Mouse (Mus musculus) heart, embryonic 14.5 days (tissue): Measurements from ENCODE around the gene Clcnka. TPM values are rescaled to one million over a fixed set of nuclear protein-coding genes. Genes with fewer than 3 reads are reported as not detected.

ENCODE experiments used
- ATAC-seq: fragments of 200-750 bp; cut with Nextera tagmentation; 2 replicates; pipeline ENCODE4 v1.8.0; 2017; ENCODE audit warnings: low read depth, moderate TSS enrichment; ENCODE audit not compliant: insufficient number of reproducible peaks, insufficient read depth, low FRiP score
- H3K27ac ChIP-seq, 2 experiments: fragments of 200-500 bp in 1 of 2; fragments of 300-500 bp in 1 of 2; sonication (generic) in 1 of 2; replicated peaks in 1 of 2; 2 replicates each; pipeline ENCODE4 v1.5.1; 2012 to 2014; ENCODE audit warnings: low read depth in 2 of 2, low read length in 2 of 2, control low read depth in 1 of 2, mild to moderate bottlenecking in 1 of 2, mixed read lengths in 1 of 2; ENCODE audit not compliant: control insufficient read depth in 1 of 2, insufficient read depth in 1 of 2
- H3K27me3 ChIP-seq: fragments of 300-500 bp; sonication (generic); 2 replicates; pipeline ENCODE4 v1.6.1; 2014; ENCODE audit warnings: mild to moderate bottlenecking, low read length, control low read depth; ENCODE audit not compliant: control insufficient read depth, insufficient read depth
- H3K36me3 ChIP-seq: fragments of 300-500 bp; sonication (generic); 2 replicates; pipeline ENCODE4 v1.6.1; 2014; ENCODE audit warnings: mild to moderate bottlenecking, control low read depth, low read length, mixed read lengths; ENCODE audit not compliant: control insufficient read depth, insufficient read depth
- H3K4me1 ChIP-seq, 2 experiments: fragments of 200-500 bp in 1 of 2; fragments of 300-500 bp in 1 of 2; sonication (generic) in 1 of 2; 2 replicates each; pipeline ENCODE4 v1.6.1; 2012 to 2014; ENCODE audit warnings: low read length in 2 of 2, control low read depth in 1 of 2, mixed read lengths in 1 of 2; ENCODE audit not compliant: control insufficient read depth in 2 of 2, insufficient read depth in 2 of 2
- H3K4me2 ChIP-seq: fragments of 300-500 bp; sonication (generic); 2 replicates; pipeline ENCODE4 v1.6.1; 2014; ENCODE audit warnings: mild to moderate bottlenecking, low read length
- H3K4me3 ChIP-seq, 2 experiments: fragments of 200-500 bp in 1 of 2; fragments of 300-500 bp in 1 of 2; sonication (generic) in 1 of 2; 2 replicates each; pipeline ENCODE4 v1.5.1; 2012 to 2014; ENCODE audit warnings: low read length in 2 of 2, mild to moderate bottlenecking in 2 of 2, control low read depth in 1 of 2, low read depth in 1 of 2, moderate library complexity in 1 of 2; ENCODE audit not compliant: control insufficient read depth in 1 of 2, insufficient read depth in 1 of 2
- H3K9ac ChIP-seq: fragments of 300-500 bp; sonication (generic); 2 replicates; pipeline ENCODE4 v1.6.1; 2014; ENCODE audit warnings: mild to moderate bottlenecking, low read length
- H3K9me3 ChIP-seq: fragments of 300-500 bp; sonication (generic); 2 replicates; pipeline ENCODE4 v1.6.1; 2016; ENCODE audit warnings: low read length, control low read depth; ENCODE audit not compliant: control insufficient read depth
- WGBS: fragments of 180-500 bp; shearing (Covaris S2); extraction: QIAGEN DNeasy Blood & Tissue Kit; methylation state at CpG from one replicate; pipeline ENCODE4 v1.1.7; 2014; 5-methylcytosine and 5-hydroxymethylcytosine counted together
- polyA plus RNA-seq: library from polyadenylated mRNA; unstranded; fragments of >200 nt; fragmentation: Nextera tagmentation; extraction: Ambion mirVana; gene quantifications from 2 replicates; pipeline ENCODE4 v1.2.1, GENCODE M21; 2014

Clcnka gene
- not detected in 2 replicates for polyA plus RNA-seq

DNA sequence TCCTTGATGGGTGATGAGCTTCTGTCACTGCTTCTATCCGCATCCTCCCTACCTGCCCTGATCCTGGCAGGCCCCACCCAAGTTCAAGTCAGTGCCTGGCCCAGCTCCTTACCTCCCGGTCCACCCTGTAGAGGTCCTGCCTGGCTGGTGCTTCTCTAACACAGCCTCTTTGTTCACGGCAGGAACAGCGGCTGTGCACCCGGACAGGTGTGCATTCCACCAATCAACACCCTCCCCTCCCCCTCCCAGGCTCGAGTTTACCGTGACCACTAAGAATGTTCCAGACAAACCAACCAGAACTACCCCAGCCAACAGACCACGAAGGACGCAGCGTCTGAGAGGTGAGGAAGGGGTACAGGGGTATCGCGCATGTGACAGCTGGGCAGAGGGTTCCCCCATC, at the start of gene Clcnka:
TSS of gene Clcnka (minus strand) at position 180 of the 400 bp plus-strand sequence.
- Histone ChIP-seq H3K9me3 (no peaks in the 10 kb centered on the region), H3K4me1 (peaks cover 0 to 3% of the 10 kb centered on the region in 2 experiments; a peak in 1 of 4 replicates), H3K4me2 (no peak within 1 kb of the TSS), H3K4me3 (no peak within 1 kb of the TSS), H3K9ac (no peak within 1 kb of the TSS; the same call in 1 of the 2 replicates), H3K36me3 (no peaks in the 10 kb centered on the region), H3K27ac (no peak within 1 kb of the TSS), H3K27me3 (no peaks in the 10 kb centered on the region; the same call in 1 of the 2 replicates)
- ATAC-seq, result peak; percentile 26; the same call in 1 of the 2 replicates
- WGBS, result 49% methylated on average over 12 of the region's 12 CpGs

DNA sequence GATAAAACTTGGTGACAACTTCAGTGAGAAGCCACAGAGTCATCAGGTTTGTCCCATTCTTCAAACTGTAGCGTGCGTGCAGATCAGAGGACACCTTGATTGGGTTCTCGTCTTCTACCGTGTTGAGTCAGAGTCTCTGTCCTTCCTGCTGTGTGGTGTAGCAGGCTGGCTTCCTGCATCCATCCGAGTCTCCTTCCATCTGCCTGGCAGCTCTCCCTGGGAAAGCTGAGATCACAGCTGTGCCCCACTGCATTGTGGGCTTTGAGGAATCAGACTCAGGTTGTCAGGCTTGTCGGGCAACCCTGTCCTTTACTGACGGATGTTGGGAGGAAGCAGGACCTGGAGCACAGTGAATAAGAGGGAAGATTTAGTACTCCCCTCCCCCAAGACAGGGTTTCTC, 47.7 kb upstream of the Clcnka start:
- H3K27me3 ChIP-seq, result no peaks in the 10 kb centered on the region
- H3K4me2 ChIP-seq, result no peak overlapping the region
- no peak for ATAC-seq
- no peak overlapping the region for H3K4me3 ChIP-seq
- WGBS, result 60% methylated on average over 7 of the region's 7 CpGs
- peaks cover 7 to 21% of the 10 kb centered on the region in 2 experiments for H3K4me1 ChIP-seq
- peaks cover 31% of the 10 kb centered on the region for H3K36me3 ChIP-seq
- no peak overlapping the region for H3K27ac ChIP-seq
- H3K9me3 ChIP-seq, result no peaks in the 10 kb centered on the region
- no peak overlapping the region for H3K9ac ChIP-seq

DNA sequence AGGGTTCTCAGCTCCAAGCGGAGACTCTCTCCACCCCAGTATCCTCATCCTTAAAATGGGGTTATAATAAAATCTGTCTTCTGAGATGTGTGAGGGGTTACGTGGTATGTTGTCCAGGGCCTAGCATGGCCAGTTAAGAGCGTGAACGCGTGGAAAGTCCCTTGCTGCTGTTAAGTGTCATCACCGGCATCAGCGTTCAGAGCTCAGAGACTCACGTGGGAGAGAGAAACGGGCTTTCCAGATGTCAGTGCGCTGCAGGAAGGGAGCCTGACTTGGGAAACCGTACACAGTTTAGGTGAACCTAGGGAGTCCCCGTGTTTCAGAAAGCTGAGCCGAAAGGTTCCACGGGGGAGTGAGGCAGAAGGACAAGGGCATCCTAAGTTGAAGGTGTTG, 46.8 kb upstream of the Clcnka start:
- peak overlapping the region; percentile 98 for H3K9ac ChIP-seq
- WGBS, result 14% methylated on average over 14 of the region's 14 CpGs
- H3K4me1 ChIP-seq, result peaks cover 7 to 21% of the 10 kb centered on the region in 2 experiments
- peaks cover 26% of the 10 kb centered on the region for H3K36me3 ChIP-seq
- no peaks in the 10 kb centered on the region for H3K9me3 ChIP-seq
- ATAC-seq, result no peak
- H3K27me3 ChIP-seq, result no peaks in the 10 kb centered on the region
- no peak overlapping the region; a peak in 1 of 4 replicates for H3K27ac ChIP-seq
- H3K4me2 ChIP-seq, result peak overlapping the region; percentile 73
- peak overlapping the region; percentile 85 to 100 for H3K4me3 ChIP-seq

DNA sequence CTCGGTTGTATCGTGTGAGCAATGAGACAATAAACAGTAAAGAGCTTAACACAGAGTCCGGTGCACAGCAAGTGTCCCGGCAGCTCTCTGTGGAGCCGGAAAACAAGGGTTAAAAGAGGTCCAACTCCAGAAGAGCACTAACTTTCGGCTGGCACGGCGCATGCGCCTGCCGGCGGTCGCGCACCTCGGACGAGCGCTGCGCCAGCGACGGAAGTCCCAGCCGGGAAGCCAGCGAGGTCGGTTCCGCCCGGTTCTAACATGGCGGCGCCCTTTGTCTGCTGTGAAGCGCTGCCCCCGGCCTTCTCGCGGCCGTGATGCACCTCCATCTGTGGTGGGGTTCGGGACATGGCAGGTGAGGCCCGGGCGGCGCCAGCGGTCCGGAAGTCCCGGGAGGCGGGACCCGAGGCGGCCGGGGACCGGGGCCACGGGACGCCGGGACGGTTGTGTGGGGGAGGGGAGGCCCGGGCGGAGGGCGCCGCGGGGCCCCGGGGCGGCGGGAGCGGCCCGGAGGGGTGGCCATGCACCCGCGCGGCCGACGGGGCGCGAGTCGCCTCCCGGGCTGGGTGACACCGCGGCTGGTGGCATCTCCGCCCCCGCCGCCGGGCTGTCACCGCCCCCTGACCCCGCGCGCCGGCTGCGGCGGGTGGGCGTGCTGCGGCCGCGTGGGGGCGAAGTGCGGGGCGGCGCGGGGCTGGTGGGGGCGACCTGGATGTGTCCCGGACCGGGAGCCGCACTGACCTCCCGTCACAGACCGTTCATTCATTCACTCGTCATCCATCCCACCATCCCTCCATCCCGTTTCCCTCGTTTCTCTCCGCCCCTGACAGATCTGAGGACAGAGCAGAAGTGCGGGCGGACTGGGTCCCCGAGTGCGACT, 46.2 kb upstream of the Clcnka start, which contains the start of gene Zbtb17:
TSS of gene Zbtb17 (plus strand) at position 204 of the 877 bp plus-strand sequence.
- H3K27ac ChIP-seq, result peak within 1 kb of the TSS; percentile 29 to 84; a peak in 3 of 4 replicates
- peak; percentile 84 for ATAC-seq
- H3K9me3 ChIP-seq, result no peaks in the 10 kb centered on the region
- peaks cover 25% of the 10 kb centered on the region for H3K36me3 ChIP-seq
- peaks cover 7 to 21% of the 10 kb centered on the region in 2 experiments for H3K4me1 ChIP-seq
- peak within 1 kb of the TSS; percentile 85 to 100 for H3K4me3 ChIP-seq
- H3K4me2 ChIP-seq, result peak within 1 kb of the TSS; percentile 73
- peak within 1 kb of the TSS; percentile 98 for H3K9ac ChIP-seq
- no peaks in the 10 kb centered on the region for H3K27me3 ChIP-seq
- WGBS, result under 1% methylated on average over 67 of the region's 102 CpGs

DNA sequence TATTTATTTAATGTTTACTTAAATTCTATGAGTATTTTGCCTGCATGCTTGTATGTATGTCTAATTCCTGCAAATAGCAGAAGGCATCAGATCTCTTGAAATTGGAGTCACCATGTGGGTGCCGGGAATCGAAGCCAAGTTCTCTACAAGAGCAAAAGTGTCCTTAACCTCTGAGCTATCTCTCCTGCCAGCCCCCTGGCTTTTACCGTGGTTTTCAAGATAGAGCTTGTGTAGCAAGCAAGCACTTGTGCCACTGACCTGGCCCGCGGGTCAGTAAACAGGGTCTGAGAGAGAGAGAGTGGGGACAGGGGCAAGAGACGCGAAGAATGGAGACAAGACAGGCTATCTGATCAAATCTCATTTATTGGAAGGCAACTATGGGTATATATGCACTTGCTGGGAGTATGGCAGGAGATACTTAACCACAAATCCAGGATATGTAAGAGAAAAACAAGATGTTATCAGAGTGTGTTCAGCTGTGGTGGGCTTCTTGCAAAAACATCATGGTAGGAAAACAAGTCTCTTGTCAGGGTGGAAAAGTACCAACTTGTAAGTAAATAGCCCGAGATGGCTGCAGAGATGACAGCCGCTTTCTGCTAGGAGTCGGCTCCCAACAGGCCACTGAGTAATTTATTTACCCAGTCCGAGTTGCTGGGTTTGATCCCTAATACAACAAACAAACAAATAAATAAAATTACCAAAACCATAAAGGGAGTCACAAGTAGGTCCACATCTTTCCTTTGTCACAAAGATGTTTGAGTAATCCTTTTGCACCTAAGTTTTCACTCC, 45.3 kb upstream of the Clcnka start:
- Histone ChIP-seq H3K27ac (peak overlapping the region in 1 of 2 experiments; percentile 84; a peak in 2 of 4 replicates), H3K9ac (peak overlapping the region; percentile 98), H3K4me1 (peaks cover 7 to 21% of the 10 kb centered on the region in 2 experiments), H3K27me3 (no peaks in the 10 kb centered on the region), H3K4me3 (peak overlapping the region; percentile 85 to 100), H3K36me3 (peaks cover 19% of the 10 kb centered on the region), H3K9me3 (no peaks in the 10 kb centered on the region), H3K4me2 (peak overlapping the region; percentile 73)
- WGBS, result 34% methylated on average over 11 of the region's 11 CpGs
- ATAC-seq, result no peak

DNA sequence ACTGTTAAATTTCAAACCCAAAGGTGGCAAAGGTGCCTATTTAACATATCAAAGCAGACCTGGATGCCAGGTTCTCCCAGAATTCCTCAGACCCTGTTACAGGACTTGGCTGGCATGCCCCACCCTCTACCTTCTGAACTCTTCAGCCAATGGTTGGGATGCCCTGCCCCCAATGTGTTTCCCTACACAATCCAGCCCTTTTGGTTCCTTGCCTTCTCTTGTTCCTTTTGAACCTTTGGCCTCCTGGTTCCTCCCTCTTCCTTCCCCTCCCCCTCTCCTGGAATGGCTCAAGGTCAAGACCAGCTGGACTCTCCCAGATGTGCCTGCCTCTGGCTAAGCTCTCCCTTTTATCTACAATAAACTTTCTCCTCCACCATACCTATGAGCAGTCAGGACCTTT, 42.4 kb upstream of the Clcnka start:
- no peak overlapping the region for H3K4me3 ChIP-seq
- H3K36me3 ChIP-seq, result no peaks in the 10 kb centered on the region
- no peak for ATAC-seq
- H3K27ac ChIP-seq, result no peak overlapping the region
- H3K27me3 ChIP-seq, result no peaks in the 10 kb centered on the region
- H3K9ac ChIP-seq, result no peak overlapping the region
- no peak overlapping the region for H3K4me2 ChIP-seq
- no peaks in the 10 kb centered on the region for H3K9me3 ChIP-seq
- H3K4me1 ChIP-seq, result peaks cover 7 to 19% of the 10 kb centered on the region in 2 experiments

DNA sequence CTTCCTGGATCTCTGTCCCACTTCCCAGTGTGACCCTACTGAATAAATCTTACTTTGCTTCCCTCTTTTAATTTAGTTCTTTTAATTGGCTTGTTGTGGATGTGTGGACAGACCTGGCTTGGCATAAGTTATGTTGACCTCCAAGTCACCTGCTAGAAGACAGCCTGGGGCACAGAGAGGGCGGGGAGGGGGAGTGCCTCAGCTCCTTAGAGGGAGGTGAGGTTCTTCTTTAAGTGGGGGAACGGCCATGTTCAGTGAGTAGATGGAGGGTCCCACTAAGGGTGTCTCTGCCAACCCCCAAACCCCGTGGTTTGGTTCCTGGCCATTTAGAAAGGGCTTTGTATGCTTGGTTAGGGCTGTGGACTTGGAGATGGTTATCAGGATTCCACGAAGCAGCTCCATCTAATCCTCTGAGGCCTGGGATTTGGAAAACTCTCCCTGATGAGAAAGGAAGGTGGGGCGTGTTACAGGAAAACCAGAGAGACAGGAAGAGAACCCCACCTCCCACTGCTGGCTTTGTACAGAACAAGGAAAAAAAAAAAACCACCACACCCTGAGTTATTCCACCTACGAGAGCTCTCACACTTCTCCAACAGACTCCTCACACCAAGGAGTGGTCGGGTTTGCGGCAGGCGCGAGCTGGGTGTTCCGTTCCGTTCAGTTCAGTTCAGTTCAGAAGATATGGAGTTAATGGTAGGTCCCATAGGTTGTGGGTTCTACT, 40.7 kb upstream of the Clcnka start:
- 69% methylated on average over 12 of the region's 12 CpGs for WGBS
- Histone ChIP-seq H3K27ac (no peak overlapping the region), H3K9me3 (no peaks in the 10 kb centered on the region), H3K4me1 (peaks cover 3 to 11% of the 10 kb centered on the region in 2 experiments; a peak in 3 of 4 replicates), H3K9ac (no peak overlapping the region), H3K4me3 (no peak overlapping the region), H3K36me3 (no peaks in the 10 kb centered on the region), H3K4me2 (no peak overlapping the region), H3K27me3 (no peaks in the 10 kb centered on the region)
- no peak for ATAC-seq
